Mouse (Mus musculus): ENCODE data around the gene Prrt1. TPM values are rescaled to one million over a fixed set of nuclear protein-coding genes. Genes with fewer than 3 reads are reported as not detected.
A peak's percentile ranks its signal among the peaks of the same experiment; 100 is the strongest.

Prrt1 gene
- polyA plus RNA-seq, 1 experiment from 2014 or later: 0.18 TPM

GRCm38 (mm10) chr17:34592581-34593549 lies 36.5 kb upstream of the Prrt1 start:
- WGBS: under 1% methylated on average over 29 of the region's 32 CpGs

GRCm38 (mm10) chr17:34593752-34594525 lies 35.4 kb upstream of the Prrt1 start:
- no peak for ATAC-seq (ENCODE audit: low FRiP score, low TSS enrichment)
- peak overlapping the region; percentile 100 for H3K27ac ChIP-seq (ENCODE audit: low read depth, low read length)
- H3K4me2 ChIP-seq (replicated peaks; ENCODE audit: low read depth, low read length): peak overlapping the region; percentile 94
- H3K4me1 ChIP-seq (ENCODE audit: control insufficient read depth, insufficient read depth, low read length): peaks cover 72% of the 10 kb centered on the region
- peak overlapping the region; percentile 99 for H3K9ac ChIP-seq (ENCODE audit: low read depth, low read length)
- peaks cover 26% of the 10 kb centered on the region for H3K36me3 ChIP-seq (ENCODE audit: control insufficient read depth, insufficient read depth, low read length)
- peak overlapping the region; percentile 88 for H3K4me3 ChIP-seq (ENCODE audit: low read length)
- H3K9me3 ChIP-seq (ENCODE audit: control insufficient read depth, low read length): no peaks in the 10 kb centered on the region
- no peaks in the 10 kb centered on the region for H3K27me3 ChIP-seq (ENCODE audit: control insufficient read depth, insufficient read depth, low read length)
- WGBS: 37% methylated on average over 34 of the region's 34 CpGs

More at GRCm38 (mm10) chr17:34592581-34593549, 36.5 kb upstream of the Prrt1 start:
- peak; percentile 6; the same call in 1 of the 2 replicates for ATAC-seq (ENCODE audit: low FRiP score, low TSS enrichment)
- H3K27ac ChIP-seq (ENCODE audit: low read depth, low read length): peak overlapping the region; percentile 100
- no peaks in the 10 kb centered on the region for H3K27me3 ChIP-seq (ENCODE audit: control insufficient read depth, insufficient read depth, low read length)
- H3K9me3 ChIP-seq (ENCODE audit: control insufficient read depth, low read length): no peaks in the 10 kb centered on the region
- H3K4me2 ChIP-seq (replicated peaks; ENCODE audit: low read depth, low read length): peak overlapping the region; percentile 94
- H3K4me3 ChIP-seq (ENCODE audit: low read length): peak overlapping the region; percentile 88
- H3K4me1 ChIP-seq (ENCODE audit: control insufficient read depth, insufficient read depth, low read length): peaks cover 75% of the 10 kb centered on the region
- peak overlapping the region; percentile 99 for H3K9ac ChIP-seq (ENCODE audit: low read depth, low read length)
- peaks cover 26% of the 10 kb centered on the region for H3K36me3 ChIP-seq (ENCODE audit: control insufficient read depth, insufficient read depth, low read length)

GRCm38 (mm10) chr17:34596098-34596497 lies 33.2 kb upstream of the Prrt1 start:
- Histone ChIP-seq H3K9ac (ENCODE audit: low read depth, low read length) (peak overlapping the region; percentile 12; the same call in 1 of the 2 replicates), H3K4me3 (ENCODE audit: low read length) (no peak overlapping the region), H3K4me1 (ENCODE audit: control insufficient read depth, insufficient read depth, low read length) (peaks cover 51% of the 10 kb centered on the region), H3K9me3 (ENCODE audit: control insufficient read depth, low read length) (no peaks in the 10 kb centered on the region), H3K36me3 (ENCODE audit: control insufficient read depth, insufficient read depth, low read length) (peaks cover 38% of the 10 kb centered on the region), H3K27me3 (ENCODE audit: control insufficient read depth, insufficient read depth, low read length) (no peaks in the 10 kb centered on the region), H3K27ac (ENCODE audit: low read depth, low read length) (peak overlapping the region; percentile 11; the same call in 1 of the 2 replicates), H3K4me2 (replicated peaks; ENCODE audit: low read depth, low read length) (no peak overlapping the region; the same call in 1 of the 2 replicates)
- ATAC-seq (ENCODE audit: low FRiP score, low TSS enrichment): no peak
- 47% methylated on average over 8 of the region's 8 CpGs for WGBS

DNA sequence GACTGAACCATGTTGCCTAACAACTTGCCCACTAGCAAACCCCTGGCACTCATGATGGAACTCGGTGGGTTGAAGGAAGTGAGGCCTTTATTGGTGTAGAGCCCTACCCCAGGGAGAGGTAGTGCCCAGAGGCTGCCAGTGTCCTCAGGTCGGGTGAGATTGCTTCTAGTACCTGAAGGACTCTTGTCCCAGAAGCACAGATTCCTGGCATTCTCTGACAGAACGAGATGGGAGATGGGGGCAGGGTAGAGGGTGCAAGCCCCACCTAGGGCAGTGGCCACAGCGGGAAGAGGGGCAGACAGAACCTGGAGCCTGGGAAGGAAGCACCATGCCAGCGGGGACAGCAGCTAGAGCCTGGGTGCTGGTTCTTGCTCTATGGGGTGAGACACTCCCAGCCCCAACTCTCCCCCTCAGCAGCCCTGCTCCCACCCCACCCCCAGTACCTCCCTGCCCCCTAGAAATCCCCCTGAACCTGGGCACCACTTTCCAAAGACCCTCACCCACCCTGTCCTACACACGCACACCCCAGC lies 31.7 kb upstream of the Prrt1 start, which contains the start of gene Ager:
Gene Ager, plus strand, starts transcription at position 297 of the 530 bp plus-strand sequence.
- no peak for ATAC-seq (ENCODE audit: low FRiP score, low TSS enrichment)
- Histone ChIP-seq H3K9me3 (ENCODE audit: control insufficient read depth, low read length) (no peaks in the 10 kb centered on the region), H3K27me3 (ENCODE audit: control insufficient read depth, insufficient read depth, low read length) (no peaks in the 10 kb centered on the region), H3K27ac (ENCODE audit: low read depth, low read length) (peak within 1 kb of the TSS; percentile 30; the same call in 1 of the 2 replicates), H3K36me3 (ENCODE audit: control insufficient read depth, insufficient read depth, low read length) (peaks cover 38% of the 10 kb centered on the region), H3K4me1 (ENCODE audit: control insufficient read depth, insufficient read depth, low read length) (peaks cover 52% of the 10 kb centered on the region), H3K9ac (ENCODE audit: low read depth, low read length) (peak within 1 kb of the TSS; percentile 32; the same call in 1 of the 2 replicates), H3K4me2 (replicated peaks; ENCODE audit: low read depth, low read length) (peak within 1 kb of the TSS; percentile 6; the same call in 1 of the 2 replicates), H3K4me3 (ENCODE audit: low read length) (no peak within 1 kb of the TSS)
- WGBS: 15% methylated on average over 6 of the region's 6 CpGs

DNA sequence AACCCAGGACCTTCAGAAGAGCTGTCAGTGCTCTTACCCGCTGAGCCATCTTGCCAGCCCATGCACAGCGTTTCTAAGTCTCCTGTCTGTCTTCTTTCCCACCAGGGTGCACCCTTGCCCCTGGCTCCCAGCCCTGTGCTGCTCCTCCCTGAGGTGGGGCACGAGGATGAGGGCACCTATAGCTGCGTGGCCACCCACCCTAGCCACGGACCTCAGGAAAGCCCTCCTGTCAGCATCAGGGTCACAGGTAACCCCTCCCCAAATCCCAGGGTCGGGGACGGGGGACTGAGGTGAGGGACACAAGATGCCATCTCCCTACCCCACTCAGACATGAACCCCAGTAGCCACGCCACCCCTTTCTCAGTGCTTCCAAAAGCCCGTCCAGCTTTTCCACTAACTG lies 29.4 kb upstream of the Prrt1 start:
- Histone ChIP-seq H3K27ac (ENCODE audit: low read depth, low read length) (no peak overlapping the region), H3K27me3 (ENCODE audit: control insufficient read depth, insufficient read depth, low read length) (no peaks in the 10 kb centered on the region), H3K9me3 (ENCODE audit: control insufficient read depth, low read length) (no peaks in the 10 kb centered on the region), H3K36me3 (ENCODE audit: control insufficient read depth, insufficient read depth, low read length) (peaks cover 28% of the 10 kb centered on the region), H3K9ac (ENCODE audit: low read depth, low read length) (no peak overlapping the region), H3K4me2 (replicated peaks; ENCODE audit: low read depth, low read length) (no peak overlapping the region), H3K4me3 (ENCODE audit: low read length) (no peak overlapping the region), H3K4me1 (ENCODE audit: control insufficient read depth, insufficient read depth, low read length) (peaks cover 48% of the 10 kb centered on the region)
- ATAC-seq (ENCODE audit: low FRiP score, low TSS enrichment): no peak
- WGBS: 84% methylated on average over 9 of the region's 9 CpGs

- Histone ChIP-seq H3K4me2 (replicated peaks; ENCODE audit: low read depth, low read length) (no peak overlapping the region), H3K27me3 (ENCODE audit: control insufficient read depth, insufficient read depth, low read length) (no peaks in the 10 kb centered on the region), H3K4me3 (ENCODE audit: low read length) (no peak overlapping the region), H3K9me3 (ENCODE audit: control insufficient read depth, low read length) (no peaks in the 10 kb centered on the region), H3K9ac (ENCODE audit: low read depth, low read length) (no peak overlapping the region), H3K27ac (ENCODE audit: low read depth, low read length) (no peak overlapping the region), H3K36me3 (ENCODE audit: control insufficient read depth, insufficient read depth, low read length) (peaks cover 12% of the 10 kb centered on the region), H3K4me1 (ENCODE audit: control insufficient read depth, insufficient read depth, low read length) (peaks cover 37% of the 10 kb centered on the region)
- 89% methylated on average over 12 of the region's 12 CpGs for WGBS
- ATAC-seq (ENCODE audit: low FRiP score, low TSS enrichment): no peak
Observed at GRCm38 (mm10) chr17:34601796-34602195, 27.5 kb upstream of the Prrt1 start.

- Histone ChIP-seq H3K4me1 (ENCODE audit: control insufficient read depth, insufficient read depth, low read length) (peaks cover 33% of the 10 kb centered on the region), H3K9me3 (ENCODE audit: control insufficient read depth, low read length) (no peaks in the 10 kb centered on the region), H3K27ac (ENCODE audit: low read depth, low read length) (peak within 1 kb of the TSS; percentile 95), H3K9ac (ENCODE audit: low read depth, low read length) (peak within 1 kb of the TSS; percentile 95), H3K27me3 (ENCODE audit: control insufficient read depth, insufficient read depth, low read length) (no peaks in the 10 kb centered on the region), H3K36me3 (ENCODE audit: control insufficient read depth, insufficient read depth, low read length) (peaks cover 16% of the 10 kb centered on the region), H3K4me3 (ENCODE audit: low read length) (peak within 1 kb of the TSS; percentile 99), H3K4me2 (replicated peaks; ENCODE audit: low read depth, low read length) (peak within 1 kb of the TSS; percentile 93)
- peak; percentile 96 for ATAC-seq (ENCODE audit: low FRiP score, low TSS enrichment)
- under 1% methylated on average over 30 of the region's 30 CpGs for WGBS
Observed at GRCm38 (mm10) chr17:34603375-34604060, 25.8 kb upstream of the Prrt1 start, which contains the start of gene Rnf5. Gene Rnf5, minus strand, starts transcription at chr17:34603690.

DNA sequence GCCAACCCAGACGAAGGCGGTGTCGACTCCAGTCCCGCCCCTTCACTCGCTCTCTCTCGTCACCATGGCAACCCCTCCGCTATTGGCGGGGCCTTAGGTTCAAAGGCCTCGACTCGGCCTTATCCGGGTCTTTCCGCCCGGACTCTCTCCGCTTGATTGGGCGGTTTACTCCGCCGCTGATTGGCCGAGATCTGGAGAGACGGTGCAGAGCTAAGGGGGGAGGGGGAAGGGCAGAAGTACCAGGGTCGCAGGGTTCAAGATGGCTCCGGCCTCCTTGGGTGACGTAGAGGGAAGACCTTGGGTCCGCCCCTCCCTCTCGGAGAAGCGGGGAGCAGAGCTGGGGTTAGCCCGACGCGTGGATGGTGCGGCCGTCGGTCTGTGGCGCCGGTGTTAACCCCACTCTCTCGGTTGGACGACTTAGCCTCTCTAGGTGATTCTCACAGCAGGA lies 25.2 kb upstream of the Prrt1 start, which contains the start of gene Agpat1:
Gene Agpat1, plus strand, starts transcription at position 202 of the 448 bp plus-strand sequence.
- ATAC-seq (ENCODE audit: low FRiP score, low TSS enrichment): peak; percentile 89
- Histone ChIP-seq H3K4me3 (ENCODE audit: low read length) (peak within 1 kb of the TSS; percentile 99), H3K4me1 (ENCODE audit: control insufficient read depth, insufficient read depth, low read length) (peaks cover 35% of the 10 kb centered on the region), H3K9ac (ENCODE audit: low read depth, low read length) (peak within 1 kb of the TSS; percentile 95), H3K36me3 (ENCODE audit: control insufficient read depth, insufficient read depth, low read length) (peaks cover 16% of the 10 kb centered on the region), H3K27me3 (ENCODE audit: control insufficient read depth, insufficient read depth, low read length) (no peaks in the 10 kb centered on the region), H3K27ac (ENCODE audit: low read depth, low read length) (peak within 1 kb of the TSS; percentile 95), H3K9me3 (ENCODE audit: control insufficient read depth, low read length) (no peaks in the 10 kb centered on the region), H3K4me2 (replicated peaks; ENCODE audit: low read depth, low read length) (peak within 1 kb of the TSS; percentile 93)
- under 1% methylated on average over 32 of the region's 35 CpGs for WGBS
